Mouse (Mus musculus): ENCODE measurements around the gene Nemp1.

Nemp1 gene

DNA sequence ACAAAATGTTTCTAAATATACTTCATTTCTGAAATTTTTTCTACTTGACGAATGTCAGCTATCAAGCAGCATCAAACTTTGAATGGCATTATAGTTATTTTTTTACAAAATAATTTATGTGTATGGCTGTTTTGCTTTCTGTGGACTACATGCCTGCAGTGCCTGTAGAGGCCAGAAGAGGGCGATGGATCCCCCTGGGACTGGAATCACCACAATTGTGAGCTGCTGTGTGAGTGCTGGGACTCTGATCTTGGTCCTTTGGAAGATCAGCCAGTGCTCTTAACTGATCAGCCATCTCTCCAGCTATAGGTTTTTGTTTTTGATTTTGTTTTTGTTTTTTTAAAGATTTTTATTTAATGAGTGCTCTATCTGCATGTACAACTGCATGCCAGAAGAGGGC is 4.6 kb downstream of the Nemp1 start:
- no peak for DNase-seq (ENCODE audit: extremely low read depth, low read depth)

DNA sequence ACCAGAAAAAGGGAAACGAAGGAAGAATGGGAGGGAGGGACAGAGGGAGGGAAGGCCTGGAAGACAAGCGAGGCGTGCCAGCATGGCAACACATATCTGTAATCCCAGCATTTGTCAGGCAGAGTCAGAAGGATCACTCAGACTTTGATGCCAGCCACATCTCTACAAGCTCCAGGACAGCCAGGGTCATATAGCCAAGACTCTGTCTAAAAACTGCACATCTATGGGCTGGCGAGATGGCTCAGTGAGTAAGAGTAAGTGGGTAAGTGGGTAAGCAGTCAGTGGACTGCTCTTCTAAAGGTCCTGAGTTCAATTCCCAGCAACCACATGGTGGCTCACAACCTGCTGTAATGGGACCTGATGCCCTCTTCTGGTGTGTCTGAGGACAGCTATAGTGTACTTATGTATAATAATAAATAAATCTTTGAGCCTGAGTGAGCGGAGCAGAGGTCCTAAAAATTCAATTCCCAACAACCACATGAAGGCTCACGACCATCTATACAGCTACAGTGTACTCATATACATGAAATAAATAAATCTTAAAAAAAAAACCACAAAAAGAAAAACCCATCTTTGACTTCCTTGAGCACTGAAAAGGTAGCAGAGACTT is 7.5 kb downstream of the Nemp1 start:
- no peak for DNase-seq (ENCODE audit: extremely low read depth, low read depth)

DNA sequence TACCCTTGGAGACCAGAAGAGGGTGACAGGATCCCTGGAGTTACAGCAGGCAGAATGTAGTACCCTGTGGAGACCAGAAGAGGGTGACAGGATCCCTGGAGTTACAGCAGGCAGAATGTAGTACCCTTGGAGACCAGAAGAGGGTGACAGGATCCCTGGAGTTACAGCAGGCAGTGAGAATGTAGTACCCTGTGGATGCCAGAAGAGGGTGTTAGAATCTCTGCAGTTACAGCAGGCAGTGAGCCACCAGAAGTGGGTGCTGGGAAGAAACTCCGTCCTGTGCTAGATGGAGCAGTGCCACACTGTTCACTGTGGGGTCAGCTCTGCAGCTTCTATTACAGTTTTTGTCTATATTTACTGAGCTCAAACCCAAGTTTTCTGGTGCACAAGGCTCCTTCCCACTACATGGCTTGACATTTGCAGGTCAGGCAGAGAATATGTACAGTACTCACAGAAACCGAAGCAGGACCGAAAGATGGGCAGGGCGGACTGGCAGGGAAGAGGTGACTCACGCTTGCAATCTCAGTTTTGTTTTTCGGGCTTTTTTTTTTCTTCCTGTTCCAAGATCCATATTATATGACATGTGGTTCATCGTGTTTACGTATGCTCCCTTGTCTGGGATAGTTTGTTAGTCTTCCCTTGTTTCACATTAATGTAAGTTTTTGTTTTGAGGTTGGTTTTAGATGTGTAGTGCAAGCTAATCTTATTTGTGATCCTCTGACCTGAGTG is 8.3 kb downstream of the Nemp1 start:
- peak; percentile 67 for DNase-seq (ENCODE audit: extremely low read depth, low read depth)

DNA sequence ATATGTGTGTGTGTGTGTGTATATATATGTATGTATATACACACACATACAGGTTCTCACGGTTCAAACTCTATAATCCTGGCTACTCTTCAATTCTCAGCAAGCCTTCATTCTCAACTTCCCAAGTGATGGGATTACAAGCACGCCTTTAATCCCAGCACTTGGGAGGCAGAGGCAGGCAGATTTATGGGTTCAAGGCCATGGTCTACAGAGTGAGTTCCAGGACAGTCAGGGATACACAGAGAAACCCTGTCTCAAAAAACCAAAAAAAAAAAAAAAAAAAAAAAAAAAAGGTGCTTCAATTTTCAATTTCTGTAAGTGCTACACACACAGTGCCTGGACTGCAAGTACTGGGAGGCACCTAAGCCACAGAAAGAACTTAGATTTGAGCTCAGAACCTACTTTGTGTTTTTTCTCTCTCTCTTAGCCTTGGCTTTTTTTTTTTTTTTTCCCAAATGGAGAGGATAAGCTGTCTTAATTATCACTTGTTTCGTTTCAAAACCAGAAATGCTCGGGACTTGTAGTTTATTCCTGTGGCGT is 9.2 kb downstream of the Nemp1 start:
- no peak for DNase-seq (ENCODE audit: extremely low read depth, low read depth)

DNA sequence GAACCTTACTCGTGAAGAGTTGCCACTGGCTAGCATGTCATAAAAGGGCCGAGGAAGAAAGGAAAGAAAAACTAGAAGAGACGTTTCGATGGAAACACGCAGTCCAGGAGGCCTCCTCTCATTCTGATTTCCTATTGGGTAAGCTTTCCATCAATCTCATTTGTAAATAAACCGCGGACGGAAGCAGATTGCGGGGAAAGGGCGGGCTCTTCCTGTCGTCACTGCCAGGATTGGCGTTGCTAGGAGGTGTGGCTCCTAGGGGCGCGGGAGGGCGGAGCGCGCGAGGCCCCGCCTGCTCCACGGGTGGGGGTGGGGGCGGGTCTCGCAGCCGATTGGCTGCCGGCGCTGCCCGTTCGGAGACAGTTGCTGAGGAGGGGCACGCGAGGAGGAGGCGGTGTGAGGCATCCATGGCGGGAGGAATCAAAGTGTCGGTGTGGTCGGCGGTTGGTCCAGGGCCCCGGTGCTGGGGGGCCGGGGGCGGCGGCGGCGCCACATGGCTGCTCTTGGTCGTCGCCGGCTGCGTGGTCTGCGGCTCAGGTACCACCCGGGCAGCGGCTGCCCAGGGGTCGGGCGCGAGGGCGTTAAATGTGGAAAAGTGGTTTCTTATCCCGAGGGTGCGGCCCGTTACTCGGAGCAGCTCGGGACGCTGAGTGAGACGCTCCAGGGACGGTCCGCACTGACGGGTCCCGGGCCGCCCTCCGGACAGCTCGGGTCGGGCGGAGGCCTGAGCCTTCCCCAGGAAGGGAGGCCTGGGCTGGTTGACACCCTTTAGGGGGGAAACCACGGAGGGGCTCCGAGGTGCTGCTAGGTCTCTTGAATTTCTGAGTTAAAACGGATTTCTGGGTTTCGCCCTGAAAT is 10.2 kb downstream of the Nemp1 start:
- DNase-seq (ENCODE audit: extremely low read depth, low read depth) = peak; percentile 96

DNA sequence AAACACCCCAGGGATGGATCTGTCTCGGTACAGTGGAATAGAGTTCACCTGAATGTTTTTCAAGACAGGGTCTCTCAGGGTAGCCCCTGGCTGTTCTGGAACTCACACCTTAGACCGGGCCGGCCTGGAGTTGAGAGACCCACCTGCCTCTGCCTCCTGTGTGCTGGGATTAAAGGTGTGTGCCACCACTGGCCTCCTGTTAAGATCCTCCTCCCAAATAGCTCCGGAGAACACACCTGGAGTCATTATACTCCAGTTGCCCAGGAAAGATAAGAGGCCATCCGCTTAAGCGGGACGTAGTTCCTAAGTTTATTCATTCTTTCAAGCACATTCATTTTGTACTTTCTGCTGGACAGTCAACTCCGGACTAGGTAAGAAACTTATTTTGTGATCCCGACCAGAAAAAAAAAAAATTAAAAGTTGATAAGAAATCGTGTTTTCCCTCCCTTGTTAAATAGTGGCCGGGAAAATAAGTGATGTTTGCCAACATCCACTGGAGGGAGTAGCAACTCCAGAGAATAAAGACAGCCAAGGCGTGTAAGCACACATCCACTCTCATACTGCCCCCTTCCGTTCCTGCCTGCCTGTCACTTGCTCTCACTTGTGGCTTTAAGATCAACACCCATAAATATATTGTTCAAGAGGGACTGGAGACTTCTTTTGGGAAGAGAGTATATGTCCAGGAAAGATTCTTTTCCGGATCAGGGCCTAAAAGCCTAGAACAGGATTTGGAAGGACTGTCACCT is 11.1 kb downstream of the Nemp1 start:
- peak; percentile 71 for DNase-seq (ENCODE audit: extremely low read depth, low read depth)

DNA sequence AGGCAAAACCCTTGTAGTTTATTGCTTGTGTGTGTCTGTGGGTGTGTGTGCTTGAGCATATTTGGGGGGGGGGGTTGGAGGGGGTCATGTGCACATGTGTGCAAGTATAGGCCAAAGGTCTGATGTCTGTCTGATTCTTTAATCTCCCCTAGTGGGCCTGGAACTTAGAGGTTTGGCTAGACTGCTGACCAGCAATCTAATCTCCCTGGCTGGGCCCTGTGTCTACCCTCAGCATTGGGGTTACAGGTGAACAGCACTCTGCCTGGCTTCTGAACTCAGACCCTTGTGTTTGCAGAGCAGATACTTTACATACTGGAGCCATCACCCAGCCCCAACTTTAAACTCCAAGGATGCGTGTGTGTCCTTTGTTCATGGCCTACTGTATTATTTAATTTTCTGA is 12.5 kb downstream of the Nemp1 start:
- DNase-seq (ENCODE audit: extremely low read depth, low read depth) = no peak

DNA sequence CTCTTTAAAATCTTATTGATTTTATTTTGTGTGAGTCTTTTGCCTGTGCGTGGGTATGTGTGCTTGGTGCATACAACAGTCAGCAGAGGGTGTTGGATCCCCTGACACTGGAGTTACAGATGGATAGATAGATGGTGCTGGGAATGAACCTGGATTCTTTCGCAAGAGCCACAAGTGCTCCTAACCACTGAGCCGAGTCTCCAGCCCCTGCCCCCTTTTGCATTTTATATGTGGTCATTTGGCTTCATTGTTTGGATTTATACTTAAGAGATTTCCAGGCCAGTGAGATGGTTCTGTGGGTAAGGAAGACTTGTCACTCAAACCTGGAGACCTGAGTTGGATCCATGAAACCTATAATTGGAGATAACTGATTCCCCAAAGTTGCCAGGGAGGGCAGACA is 13.2 kb downstream of the Nemp1 start:
- DNase-seq (ENCODE audit: extremely low read depth, low read depth) = no peak

DNA sequence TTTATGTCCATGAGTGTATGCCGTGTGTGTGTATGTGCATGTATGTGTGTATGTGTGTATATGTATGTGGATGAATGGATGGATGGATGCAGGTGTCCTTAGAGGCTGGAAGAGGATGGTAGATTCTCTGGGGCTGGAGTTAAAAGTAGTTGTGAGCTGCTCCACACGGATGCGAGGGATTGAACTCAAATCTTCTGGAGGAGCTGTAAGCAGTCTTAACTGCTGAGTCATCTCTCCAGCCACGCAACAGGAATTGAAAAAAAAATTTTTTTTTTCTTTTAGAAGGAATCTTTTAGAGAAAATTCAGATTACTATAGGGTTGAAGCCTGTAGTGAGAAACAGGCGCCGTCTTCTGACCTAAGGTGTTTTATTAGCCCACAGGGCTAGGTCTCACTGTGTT is 16.2 kb downstream of the Nemp1 start:
- DNase-seq (ENCODE audit: extremely low read depth, low read depth) = no peak

DNA sequence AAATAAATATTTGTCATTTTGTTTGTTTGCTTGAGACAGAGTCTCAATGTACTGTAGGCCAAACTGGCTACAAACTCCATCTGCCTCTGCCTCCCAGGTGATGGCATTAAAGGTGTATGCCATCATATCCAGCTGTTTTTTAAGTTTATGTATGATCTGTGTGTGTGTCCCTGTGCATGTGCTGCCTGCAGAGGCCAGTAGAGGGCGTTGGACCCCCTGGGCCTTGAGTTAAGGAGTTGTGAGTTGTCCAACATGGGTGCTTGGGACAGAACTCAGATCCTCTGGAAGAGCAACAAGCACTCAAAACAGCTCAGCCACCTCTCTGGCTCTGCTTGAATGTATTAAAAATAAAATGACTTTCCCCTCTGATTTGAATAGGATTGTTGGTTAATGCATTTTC is 24.4 kb downstream of the Nemp1 start:
- no peak for DNase-seq (ENCODE audit: extremely low read depth, low read depth)

DNA sequence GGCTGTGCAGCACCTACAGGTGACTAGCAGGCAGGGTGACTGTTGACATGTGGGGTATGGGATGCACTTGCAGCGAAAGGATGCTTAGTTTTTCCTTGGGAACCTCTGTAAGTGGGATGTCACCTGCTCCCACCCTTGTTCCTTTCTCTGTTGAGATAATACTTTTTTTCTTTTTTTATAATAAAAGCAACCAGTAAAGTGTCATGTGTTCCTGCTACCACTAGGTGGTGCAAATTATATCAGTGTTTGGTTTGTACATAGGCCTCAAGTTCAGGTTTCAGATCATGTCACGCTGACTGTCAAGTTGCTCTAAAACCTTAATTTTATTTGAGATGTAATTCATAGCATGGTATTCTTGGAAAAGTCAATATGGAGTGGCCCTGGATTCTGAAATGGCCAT is 27.9 kb downstream of the Nemp1 start:
- DNase-seq (ENCODE audit: extremely low read depth, low read depth) = no peak

DNA sequence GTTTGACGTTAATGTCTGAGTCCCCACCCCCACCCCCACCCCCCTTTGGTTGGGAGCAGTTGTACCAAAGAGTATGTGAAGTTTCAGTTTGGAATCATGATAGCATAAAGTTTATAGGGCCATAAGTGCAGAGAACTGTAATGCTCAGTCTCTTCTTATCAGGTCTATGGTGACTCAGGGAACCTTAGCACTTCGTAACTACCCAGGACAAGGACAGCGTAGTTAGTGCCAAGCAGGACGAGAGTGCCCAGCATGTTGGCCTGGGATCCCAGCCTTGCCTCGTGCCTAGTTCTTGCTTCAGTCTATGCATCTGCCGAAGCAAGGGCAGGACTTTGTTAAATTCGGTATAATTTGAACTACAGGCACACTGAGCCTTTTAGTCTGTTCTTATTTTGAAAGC is 29.1 kb downstream of the Nemp1 start:
- no peak for DNase-seq (ENCODE audit: extremely low read depth, low read depth)

DNA sequence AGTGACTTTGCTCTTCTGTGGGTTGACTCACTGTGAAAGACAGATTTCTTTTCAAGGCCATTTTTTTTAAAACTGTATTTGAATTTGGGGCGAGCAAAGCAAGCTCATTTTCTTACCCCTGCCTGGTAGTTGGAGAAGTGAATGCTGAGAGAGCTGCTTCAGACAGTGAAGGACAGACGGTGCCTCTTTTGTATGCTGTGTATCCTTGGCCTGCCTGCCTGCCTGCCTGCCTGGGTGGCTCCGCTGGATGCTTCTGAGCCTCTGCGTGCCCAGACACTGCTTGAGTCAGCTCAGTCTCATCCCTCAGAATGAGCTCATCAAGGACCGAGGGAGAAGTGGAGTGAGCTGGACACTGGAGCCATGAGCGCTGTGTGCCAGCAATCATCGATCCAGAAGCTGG is 32.3 kb downstream of the Nemp1 start:
- no peak for DNase-seq (ENCODE audit: extremely low read depth, low read depth)

DNA sequence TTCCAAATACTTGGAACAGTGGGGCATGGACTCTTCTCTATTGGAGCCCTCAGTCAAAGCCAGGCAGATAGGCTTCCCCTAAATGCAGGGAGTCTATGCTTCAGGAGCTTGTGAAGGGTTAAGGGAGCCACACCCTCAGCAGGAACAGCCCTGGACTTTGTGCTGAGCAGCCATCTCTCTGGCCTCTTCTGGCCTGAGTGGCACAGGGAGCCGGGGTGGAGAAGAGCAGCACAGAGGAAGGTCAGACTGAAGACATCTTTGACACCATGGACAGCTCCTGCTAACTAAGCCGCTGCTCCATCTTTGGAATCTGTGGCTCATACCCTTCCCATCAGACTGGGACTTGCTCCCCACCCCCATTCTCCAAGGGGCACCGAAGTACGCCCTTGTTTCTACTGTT is 36.6 kb downstream of the Nemp1 start:
- DNase-seq (ENCODE audit: extremely low read depth, low read depth) = no peak

DNA sequence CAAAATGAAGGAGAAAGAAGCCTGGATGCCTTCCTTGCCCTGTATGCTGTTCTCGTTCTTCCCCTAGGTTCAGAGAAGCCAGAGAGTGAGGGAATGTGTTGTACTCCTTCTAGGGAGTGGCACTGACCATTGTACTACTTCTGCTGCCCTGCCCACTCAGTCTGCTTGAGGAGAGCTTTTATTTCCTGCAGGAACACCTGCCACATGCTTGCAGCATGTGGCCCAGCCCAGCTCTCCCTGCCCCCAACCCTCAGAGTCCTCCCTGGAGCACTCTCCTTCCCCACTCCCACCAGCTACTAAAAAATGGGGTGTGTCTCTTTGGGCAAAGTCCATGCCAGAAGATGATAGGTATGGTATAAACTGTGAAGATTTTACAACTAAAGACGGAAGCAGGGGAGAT is 37.6 kb downstream of the Nemp1 start:
- DNase-seq (ENCODE audit: extremely low read depth, low read depth) = no peak

DNA sequence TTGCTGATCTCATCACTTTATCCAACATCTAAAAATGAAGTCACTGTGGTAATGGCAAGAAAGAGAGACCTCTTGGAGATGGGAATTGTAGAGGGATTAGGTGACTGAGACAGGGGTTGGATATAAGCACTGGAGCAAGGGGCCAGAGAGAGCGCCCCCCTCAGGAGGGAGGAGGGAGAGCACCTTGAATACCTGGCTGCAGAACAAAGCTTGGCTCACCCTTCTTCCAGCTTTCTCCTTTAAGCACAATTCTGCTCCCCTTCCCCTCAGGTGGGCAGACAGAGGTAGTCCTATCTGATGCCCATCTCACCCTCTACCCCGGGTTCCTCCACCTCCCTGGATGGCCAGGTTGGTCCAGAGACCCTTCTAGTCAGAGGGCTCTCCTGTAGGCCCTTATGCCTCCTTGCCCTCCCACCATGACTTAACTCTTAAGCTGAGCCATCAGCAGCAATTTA is 38.1 kb downstream of the Nemp1 start, which contains the start of gene Myo1a:
TSS of gene Myo1a (plus strand) at position 405 of the 455 bp plus-strand sequence.
- DNase-seq (ENCODE audit: extremely low read depth, low read depth) = no peak

DNA sequence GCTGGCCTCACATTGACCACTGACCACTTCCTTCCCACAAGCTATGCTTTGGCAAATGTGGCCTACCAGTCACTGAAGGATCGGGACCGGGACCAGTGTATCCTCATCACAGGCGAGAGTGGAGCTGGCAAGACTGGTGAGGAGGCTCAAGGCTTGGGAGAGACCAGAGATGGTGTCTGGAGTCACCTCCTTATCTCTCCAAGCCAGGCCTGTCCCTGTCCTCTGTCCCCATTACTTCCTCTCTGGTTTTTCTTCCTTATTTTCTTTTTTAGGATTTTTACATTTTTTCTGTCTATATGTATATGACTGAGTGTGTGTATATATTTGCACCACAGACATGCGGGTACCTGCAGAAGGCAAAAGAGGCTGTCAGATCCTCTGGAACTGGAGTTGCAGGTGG is 39.1 kb downstream of the Nemp1 start:
- peak; percentile 36 for DNase-seq (ENCODE audit: extremely low read depth, low read depth)

DNA sequence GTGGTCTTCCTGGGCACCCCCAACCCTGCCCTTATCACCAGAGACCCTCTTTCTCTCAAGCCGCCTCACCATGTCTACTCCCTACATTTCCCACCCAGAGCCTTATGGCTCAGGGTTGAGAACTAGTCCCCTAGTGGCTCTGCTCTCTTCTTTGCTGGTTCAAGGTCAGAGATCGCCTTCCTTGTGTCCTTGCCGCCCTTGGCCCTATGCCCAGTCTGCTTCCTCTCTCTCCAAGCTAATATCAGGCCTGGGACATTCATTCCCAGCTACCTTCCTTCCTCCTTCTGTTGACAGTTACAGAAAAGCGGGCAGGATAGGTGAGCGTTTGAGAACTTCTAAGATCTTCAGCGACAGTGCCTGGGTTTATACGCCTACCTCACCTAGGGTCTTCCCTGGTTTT is 41.0 kb downstream of the Nemp1 start:
- no peak for DNase-seq (ENCODE audit: extremely low read depth, low read depth)

DNA sequence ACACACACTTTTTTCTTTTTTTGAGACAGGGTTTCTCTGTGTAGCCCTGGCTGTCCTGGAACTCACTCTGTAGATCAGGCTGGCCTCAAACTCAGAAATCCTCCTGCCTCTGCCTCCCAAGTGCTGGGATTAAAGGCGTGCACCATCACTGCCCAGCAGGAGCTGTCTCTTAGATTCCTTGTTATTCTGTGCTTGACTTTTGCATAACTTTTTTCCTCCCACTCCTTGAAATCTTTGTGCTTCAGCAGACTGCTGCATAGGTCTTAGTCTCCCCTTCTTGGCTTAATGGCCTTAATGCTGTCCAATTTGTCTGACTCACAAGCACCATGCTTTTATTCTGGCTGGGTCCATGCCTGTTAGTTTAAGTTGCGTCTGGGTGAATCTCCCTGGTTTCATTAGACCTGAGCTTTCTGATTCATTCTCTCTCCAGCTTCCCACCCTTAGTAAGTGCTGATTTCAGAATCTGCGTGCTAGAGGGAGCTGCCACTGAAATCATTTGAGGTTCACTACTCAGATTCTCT is 42.2 kb downstream of the Nemp1 start:
- no peak for DNase-seq (ENCODE audit: extremely low read depth, low read depth)

DNA sequence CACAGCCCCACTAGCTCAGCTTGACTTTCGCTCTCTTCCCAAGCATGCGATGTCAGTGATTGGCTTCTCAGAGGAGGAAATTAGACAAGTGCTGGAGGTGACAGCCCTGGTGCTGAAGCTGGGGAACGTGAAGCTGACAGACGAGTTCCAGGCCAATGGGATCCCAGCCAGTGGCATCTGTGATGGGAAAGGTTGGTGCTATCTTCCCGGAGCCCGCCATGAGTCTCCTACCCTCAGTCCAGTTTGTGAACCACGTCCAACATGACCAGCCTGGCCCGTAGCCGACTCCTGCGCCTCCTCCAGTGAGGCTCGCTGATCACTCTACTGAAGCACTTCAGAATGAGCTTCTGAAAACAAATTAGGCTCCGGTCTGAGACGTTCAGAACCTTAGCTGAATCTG is 43.6 kb downstream of the Nemp1 start:
- no peak for DNase-seq (ENCODE audit: extremely low read depth, low read depth)

DNA sequence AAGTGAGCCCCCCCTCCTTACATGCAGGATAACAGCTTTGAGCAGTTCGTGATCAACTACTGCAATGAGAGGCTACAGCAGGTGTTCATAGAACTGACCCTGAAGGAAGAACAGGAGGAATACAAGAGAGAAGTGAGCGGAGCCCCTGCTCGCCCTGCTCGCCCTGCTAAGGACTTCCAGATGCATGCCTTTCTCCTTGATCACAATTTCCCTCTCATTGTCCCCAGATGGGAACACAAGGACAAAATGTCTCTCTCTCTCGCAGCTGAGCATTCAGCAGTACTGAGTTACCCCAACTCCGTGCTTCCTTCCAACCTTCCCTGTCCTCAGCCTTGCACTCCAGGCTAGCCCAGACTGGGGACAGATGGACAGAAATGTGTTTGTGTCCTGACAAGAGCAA is 46.0 kb downstream of the Nemp1 start:
- no peak for DNase-seq (ENCODE audit: extremely low read depth, low read depth)

Measured in MEL-GATA-1-ER (cell line).